Mouse (Mus musculus) forebrain, embryonic 13.5 days (tissue): Measurements from ENCODE around the gene Uevld. TPM values are rescaled to one million over a fixed set of nuclear protein-coding genes. Genes with fewer than 3 reads are reported as not detected.
"Not testable (repeated sequence)": the region's sequence is repeated elsewhere in the genome, so short reads cannot be mapped to it uniquely, and the experiment has no call there.

Source experiments
- ATAC-seq: fragments of 200-750 bp; cut with Nextera tagmentation; 2 replicates; pipeline ENCODE4 v1.8.0; 2017
- H3K27ac ChIP-seq: fragments of 300-500 bp; sonication (generic); 2 replicates; pipeline ENCODE4 v1.5.1; 2015; ENCODE audit warnings: inconsistent platforms, mild to moderate bottlenecking, moderate library complexity
- H3K27me3 ChIP-seq: fragments of 300-500 bp; sonication (generic); 2 replicates; pipeline ENCODE4 v1.6.1; 2015; ENCODE audit warnings: mild to moderate bottlenecking, inconsistent platforms
- H3K36me3 ChIP-seq: fragments of 300-500 bp; sonication (generic); 2 replicates; pipeline ENCODE4 v1.6.1; 2015; ENCODE audit warnings: mild to moderate bottlenecking, inconsistent platforms; ENCODE audit not compliant: poor library complexity, severe bottlenecking
- H3K4me1 ChIP-seq: fragments of 300-500 bp; sonication (generic); 2 replicates; pipeline ENCODE4 v1.6.1; 2015; ENCODE audit warnings: inconsistent platforms
- H3K4me2 ChIP-seq: fragments of 300-500 bp; sonication (generic); 2 replicates; pipeline ENCODE4 v1.6.1; 2015; ENCODE audit warnings: inconsistent platforms, mild to moderate bottlenecking, moderate library complexity
- H3K4me3 ChIP-seq: fragments of 300-500 bp; sonication (generic); 2 replicates; pipeline ENCODE4 v1.5.1; 2015; ENCODE audit warnings: mild to moderate bottlenecking, inconsistent platforms
- H3K9ac ChIP-seq: fragments of 300-500 bp; sonication (generic); 2 replicates; pipeline ENCODE4 v1.6.1; 2015; ENCODE audit warnings: mild to moderate bottlenecking, inconsistent platforms
- H3K9me3 ChIP-seq: fragments of 300-500 bp; sonication (generic); replicated peaks from 2 replicates; pipeline ENCODE4 v1.6.1; 2016; ENCODE audit warnings: inconsistent platforms
- WGBS: fragments of 180-500 bp; shearing (Covaris S2); methylation state at CpG from one replicate; pipeline ENCODE4 v1.1.7; 2015; 5-methylcytosine and 5-hydroxymethylcytosine counted together
- polyA plus RNA-seq: library from polyadenylated mRNA; unstranded; fragments of >200 nt; fragmentation: Nextera tagmentation; extraction: Ambion mirVana; gene quantifications from 2 replicates; pipeline ENCODE4 v1.2.1, GENCODE M21; 2015

The Uevld gene
- polyA plus RNA-seq, 1 experiment from 2014 or later: 10.4 TPM

- Histone ChIP-seq H3K4me3 (no peak overlapping the region), H3K27ac (no peak overlapping the region), H3K9me3 (no peaks in the 10 kb centered on the region), H3K4me2 (no peak overlapping the region), H3K9ac (no peak overlapping the region), H3K27me3 (no peaks in the 10 kb centered on the region), H3K36me3 (peaks cover 68% of the 10 kb centered on the region), H3K4me1 (peaks cover 22% of the 10 kb centered on the region)
- ATAC-seq: no peak
- 86% methylated on average over 4 of the region's 4 CpGs for WGBS
Measured at GRCm38 (mm10) chr7:46997008-46997407, 38.7 kb upstream of the Uevld start.

- 90% methylated on average over 3 of the region's 3 CpGs for WGBS
- no peak overlapping the region for H3K4me2 ChIP-seq
- H3K27me3 ChIP-seq: no peaks in the 10 kb centered on the region
- no peak for ATAC-seq
- H3K9ac ChIP-seq: no peak overlapping the region
- H3K9me3 ChIP-seq: no peaks in the 10 kb centered on the region
- H3K4me1 ChIP-seq: peaks cover 10% of the 10 kb centered on the region
- no peak overlapping the region for H3K27ac ChIP-seq
- H3K36me3 ChIP-seq: peaks cover 75% of the 10 kb centered on the region
- H3K4me3 ChIP-seq: no peak overlapping the region
Measured at GRCm38 (mm10) chr7:46995558-46995957, 37.2 kb upstream of the Uevld start.

GRCm38 (mm10) chr7:46993079-46993478 lies 34.8 kb upstream of the Uevld start:
- Histone ChIP-seq H3K9me3 (no peaks in the 10 kb centered on the region), H3K27ac (no peak overlapping the region), H3K36me3 (peaks cover 68% of the 10 kb centered on the region), H3K27me3 (no peaks in the 10 kb centered on the region), H3K4me1 (no peaks in the 10 kb centered on the region), H3K9ac (no peak overlapping the region), H3K4me3 (no peak overlapping the region), H3K4me2 (no peak overlapping the region)
- no peak for ATAC-seq
- WGBS: 89% methylated on average over 8 of the region's 8 CpGs

- H3K4me2 ChIP-seq, ATAC-seq, H3K4me1 ChIP-seq, H3K4me3 ChIP-seq, H3K27me3 ChIP-seq, H3K9me3 ChIP-seq, H3K9ac ChIP-seq, H3K27ac ChIP-seq: not testable (repeated sequence)
- peaks cover 32% of the 10 kb centered on the region for H3K36me3 ChIP-seq
- WGBS: 82% methylated on average over 4 of the region's 4 CpGs
Measured at GRCm38 (mm10) chr7:46989387-46989786, 31.1 kb upstream of the Uevld start.

- Histone ChIP-seq H3K36me3 (peaks cover 13% of the 10 kb centered on the region), H3K4me2 (no peak overlapping the region), H3K4me1 (no peaks in the 10 kb centered on the region), H3K4me3 (no peak overlapping the region), H3K27me3 (no peaks in the 10 kb centered on the region), H3K9ac (no peak overlapping the region), H3K9me3 (no peaks in the 10 kb centered on the region), H3K27ac (no peak overlapping the region)
- WGBS: 58% methylated on average over 2 of the region's 2 CpGs
- no peak for ATAC-seq
Measured at GRCm38 (mm10) chr7:46987073-46987472, 28.7 kb upstream of the Uevld start.

GRCm38 (mm10) chr7:46986646-46987045 lies 28.3 kb upstream of the Uevld start:
- H3K4me1 ChIP-seq: no peaks in the 10 kb centered on the region
- H3K27ac ChIP-seq: no peak overlapping the region

GRCm38 (mm10) chr7:46985718-46986505 lies 27.6 kb upstream of the Uevld start:
- peaks cover 5% of the 10 kb centered on the region; the same call in 1 of the 2 replicates for H3K36me3 ChIP-seq
- H3K4me3 ChIP-seq: no peak overlapping the region
- H3K4me2 ChIP-seq: no peak overlapping the region
- H3K9me3 ChIP-seq: no peaks in the 10 kb centered on the region
- no peaks in the 10 kb centered on the region for H3K4me1 ChIP-seq
- no peaks in the 10 kb centered on the region for H3K27me3 ChIP-seq
- no peak overlapping the region for H3K27ac ChIP-seq
- 60% methylated on average over 8 of the region's 8 CpGs for WGBS
- no peak overlapping the region for H3K9ac ChIP-seq
- no peak for ATAC-seq

More at GRCm38 (mm10) chr7:46986646-46987045, 28.3 kb upstream of the Uevld start:
- ATAC-seq: no peak
- no peak overlapping the region for H3K4me2 ChIP-seq
- peaks cover 8% of the 10 kb centered on the region; the same call in 1 of the 2 replicates for H3K36me3 ChIP-seq
- 71% methylated on average over 5 of the region's 5 CpGs for WGBS
- H3K4me3 ChIP-seq: no peak overlapping the region
- no peaks in the 10 kb centered on the region for H3K27me3 ChIP-seq
- H3K9me3 ChIP-seq: no peaks in the 10 kb centered on the region
- no peak overlapping the region for H3K9ac ChIP-seq

- Histone ChIP-seq H3K9me3 (no peaks in the 10 kb centered on the region), H3K9ac (no peak within 1 kb of the TSS), H3K36me3 (no peaks in the 10 kb centered on the region), H3K4me3 (no peak within 1 kb of the TSS), H3K27me3 (no peaks in the 10 kb centered on the region), H3K4me2 (no peak within 1 kb of the TSS), H3K4me1 (no peaks in the 10 kb centered on the region), H3K27ac (no peak within 1 kb of the TSS)
- 91% methylated on average over 3 of the region's 3 CpGs for WGBS
- no peak for ATAC-seq
Measured at GRCm38 (mm10) chr7:46983280-46983679, 25.0 kb upstream of the Uevld start, which contains the start of gene Gm9999. TSS of gene Gm9999 (plus strand) at chr7:46983580.

- whole genome bisulfite sequencing: 88% methylated on average over 11 of the region's 11 CpGs
- Histone ChIP-seq H3K4me3 (no peak overlapping the region), H3K27me3 (no peaks in the 10 kb centered on the region), H3K4me1 (no peaks in the 10 kb centered on the region), H3K4me2 (no peak overlapping the region), H3K9me3 (peaks cover 8% of the 10 kb centered on the region; the same call in 1 of the 2 replicates), H3K27ac (no peak overlapping the region), H3K9ac (no peak overlapping the region), H3K36me3 (no peaks in the 10 kb centered on the region)
- no peak for ATAC-seq
Measured at GRCm38 (mm10) chr7:46975456-46975855, 17.1 kb upstream of the Uevld start.

GRCm38 (mm10) chr7:46974648-46975047 lies 16.3 kb upstream of the Uevld start:
- Histone ChIP-seq H3K4me3 (no peak overlapping the region), H3K9me3 (peaks cover 8% of the 10 kb centered on the region; the same call in 1 of the 2 replicates), H3K27ac (no peak overlapping the region), H3K27me3 (no peaks in the 10 kb centered on the region), H3K4me2 (no peak overlapping the region), H3K4me1 (no peaks in the 10 kb centered on the region), H3K36me3 (no peaks in the 10 kb centered on the region), H3K9ac (no peak overlapping the region)
- 96% methylated on average over 4 of the region's 4 CpGs for WGBS
- ATAC-seq: no peak

- no peak for ATAC-seq
- no peak overlapping the region for H3K27ac ChIP-seq
- no peak overlapping the region for H3K4me3 ChIP-seq
- no peaks in the 10 kb centered on the region for H3K36me3 ChIP-seq
- peaks cover 8% of the 10 kb centered on the region; the same call in 1 of the 2 replicates for H3K9me3 ChIP-seq
- no peak overlapping the region for H3K4me2 ChIP-seq
- H3K9ac ChIP-seq: no peak overlapping the region
- no peaks in the 10 kb centered on the region for H3K27me3 ChIP-seq
- 90% methylated on average over 4 of the region's 4 CpGs for WGBS
- no peaks in the 10 kb centered on the region for H3K4me1 ChIP-seq
Measured at GRCm38 (mm10) chr7:46969898-46970297, 11.6 kb upstream of the Uevld start.

- no peak for ATAC-seq
- no peaks in the 10 kb centered on the region for H3K9me3 ChIP-seq
- WGBS: 87% methylated on average over 7 of the region's 7 CpGs
- no peak overlapping the region for H3K9ac ChIP-seq
- no peak overlapping the region for H3K4me2 ChIP-seq
- peaks cover 13% of the 10 kb centered on the region; the same call in 1 of the 2 replicates for H3K27me3 ChIP-seq
- peaks cover 17% of the 10 kb centered on the region for H3K4me1 ChIP-seq
- H3K27ac ChIP-seq: 0 out of 2 replicates have a peak overlapping the region, but pooled peaks have one; percentile 33
- no peak overlapping the region for H3K4me3 ChIP-seq
- no peaks in the 10 kb centered on the region for H3K36me3 ChIP-seq
Measured at GRCm38 (mm10) chr7:46964070-46964469, 5.7 kb upstream of the Uevld start.
